Mouse (Mus musculus) myocyte (in vitro differentiated cells): Measurements from ENCODE around the gene Smo. TPM values are rescaled to one million over a fixed set of nuclear protein-coding genes. Genes with fewer than 3 reads are reported as not detected.

Source experiments
- H3K27me3 ChIP-seq: one replicate; pipeline ENCODE4 v1.6.1; 2011; ENCODE audit not compliant: control insufficient read depth, insufficient read depth, insufficient read length
- H3K36me3 ChIP-seq: one replicate; pipeline ENCODE4 v1.6.1; 2011; ENCODE audit not compliant: control insufficient read depth, insufficient read depth
- H3K4me2 ChIP-seq: one replicate; pipeline ENCODE4 v1.6.1; 2011; ENCODE audit warnings: low read depth, control low read depth
- H3K4me3 ChIP-seq: one replicate; pipeline ENCODE4 v1.5.1; 2011; ENCODE audit warnings: mild to moderate bottlenecking, control low read depth, moderate library complexity
- H3K79me2 ChIP-seq: one replicate; pipeline ENCODE4 v1.6.1; 2011; ENCODE audit not compliant: control insufficient read depth, insufficient read depth
- H3ac ChIP-seq: one replicate; pipeline ENCODE4 v1.6.1; 2011; ENCODE audit not compliant: control insufficient read depth, insufficient read length
- CEBPB ChIP-seq: IDR thresholded peaks from 2 replicates; pipeline ENCODE4 v1.6.1; 2011; ENCODE audit warnings: mild to moderate bottlenecking, moderate library complexity; ENCODE audit not compliant: poor library complexity, insufficient read depth, severe bottlenecking
- E2F4 ChIP-seq: IDR thresholded peaks from one replicate; pipeline ENCODE4 v1.6.1; 2011; ENCODE audit warnings: mild to moderate bottlenecking, control low read depth, moderate library complexity; ENCODE audit not compliant: insufficient read depth
- MAX ChIP-seq: IDR thresholded peaks from one replicate; pipeline ENCODE4 v1.6.1; 2011; ENCODE audit warnings: low read depth, mild to moderate bottlenecking, control low read depth
- MYOD1 ChIP-seq, 3 experiments: IDR thresholded peaks; one replicate each; pipeline ENCODE4 v1.6.1; 2011; ENCODE audit warnings: control low read depth in 2 of 3, low read depth in 2 of 3, mild to moderate bottlenecking in 2 of 3, moderate library complexity in 1 of 3; ENCODE audit not compliant: insufficient read length in 2 of 3, control insufficient read depth in 1 of 3
- MYOG ChIP-seq, 3 experiments: IDR thresholded peaks; one replicate each; pipeline ENCODE4 v1.6.1; 2011; ENCODE audit warnings: control low read depth in 2 of 3, low read depth in 2 of 3, mild to moderate bottlenecking in 2 of 3; ENCODE audit not compliant: insufficient read length in 2 of 3, control insufficient read depth in 1 of 3, insufficient read depth in 1 of 3
- POLR2A ChIP-seq: IDR thresholded peaks from one replicate; pipeline ENCODE4 v1.6.1; 2011; ENCODE audit warnings: low read depth, mild to moderate bottlenecking, control low read depth, moderate library complexity; ENCODE audit not compliant: insufficient read length
- POLR2AphosphoS2 ChIP-seq: IDR thresholded peaks from one replicate; pipeline ENCODE4 v1.6.1; 2011; ENCODE audit warnings: low read depth, control low read depth; ENCODE audit not compliant: insufficient read length
- REST ChIP-seq: IDR thresholded peaks from one replicate; pipeline ENCODE4 v1.6.1; 2011; ENCODE audit warnings: mild to moderate bottlenecking, control low read depth, moderate library complexity; ENCODE audit not compliant: insufficient read depth, insufficient read length
- SRF ChIP-seq: IDR thresholded peaks from one replicate; pipeline ENCODE4 v1.6.1; 2011; ENCODE audit warnings: low read depth; ENCODE audit not compliant: control insufficient read depth, insufficient read length
- TCF12 ChIP-seq: IDR thresholded peaks from one replicate; pipeline ENCODE4 v1.6.1; 2011; ENCODE audit warnings: mild to moderate bottlenecking, control low read depth; ENCODE audit not compliant: poor library complexity, insufficient read depth, severe bottlenecking
- TCF3 ChIP-seq: IDR thresholded peaks from one replicate; pipeline ENCODE4 v1.6.1; 2011; ENCODE audit warnings: low read depth, control low read depth; ENCODE audit not compliant: insufficient read length
- USF1 ChIP-seq: IDR thresholded peaks from one replicate; pipeline ENCODE4 v1.6.1; 2011; ENCODE audit warnings: low read depth, mild to moderate bottlenecking, control low read depth, moderate library complexity
- polyA plus RNA-seq: library from polyadenylated mRNA; unstranded; fragments of >200 nt; fragmentation: generic; extraction: Trizol; gene quantifications from one replicate; pipeline ENCODE4 v1.2.1, GENCODE M21; 2012; ENCODE audit warnings: missing spikeins

Smo gene
- polyA plus RNA-seq, 1 experiment = 30.2 TPM

DNA sequence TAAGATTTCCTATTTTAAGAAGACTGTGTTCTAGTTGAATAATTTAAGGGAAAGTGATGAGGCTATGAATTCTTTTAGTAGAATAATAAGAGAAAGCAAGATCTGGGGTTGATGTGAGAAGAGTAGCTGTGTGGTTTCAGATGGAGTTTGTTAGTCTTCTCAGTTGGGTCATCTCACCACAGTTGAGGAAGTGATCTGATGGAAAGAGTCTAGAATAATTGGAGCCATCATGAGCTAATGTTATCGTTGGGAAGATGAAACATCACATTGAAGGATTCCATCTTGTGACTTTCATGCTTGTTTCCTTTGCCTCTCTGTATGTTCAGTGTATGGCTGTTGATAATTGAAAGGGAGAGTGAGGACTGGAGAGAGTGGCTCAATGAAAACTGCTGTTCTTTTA lies 67.7 kb downstream of the Smo start:
- Histone ChIP-seq H3ac (no peak overlapping the region), H3K36me3 (no peaks in the 10 kb centered on the region), H3K27me3 (no peaks in the 10 kb centered on the region), H3K4me2 (no peak overlapping the region), H3K4me3 (no peak overlapping the region), H3K79me2 (no peaks in the 10 kb centered on the region)
- TF ChIP-seq CEBPB (no peak), MYOD1 (IDR thresholded peaks at IDR 0.05; ENCODE audit: control insufficient read depth in 1 of 3, insufficient read length in 2 of 3, low read depth in 2 of 3) (no peak), TCF12 (no peak), USF1 (no peak), SRF (no peak), POLR2A (no peak), MAX (no peak), POLR2AphosphoS2 (no peak), MYOG (IDR thresholded peaks at IDR 0.05; ENCODE audit: control insufficient read depth in 1 of 3, insufficient read depth in 1 of 3, insufficient read length in 2 of 3, low read depth in 2 of 3) (no peak), TCF3 (no peak), REST (no peak), E2F4 (no peak)

DNA sequence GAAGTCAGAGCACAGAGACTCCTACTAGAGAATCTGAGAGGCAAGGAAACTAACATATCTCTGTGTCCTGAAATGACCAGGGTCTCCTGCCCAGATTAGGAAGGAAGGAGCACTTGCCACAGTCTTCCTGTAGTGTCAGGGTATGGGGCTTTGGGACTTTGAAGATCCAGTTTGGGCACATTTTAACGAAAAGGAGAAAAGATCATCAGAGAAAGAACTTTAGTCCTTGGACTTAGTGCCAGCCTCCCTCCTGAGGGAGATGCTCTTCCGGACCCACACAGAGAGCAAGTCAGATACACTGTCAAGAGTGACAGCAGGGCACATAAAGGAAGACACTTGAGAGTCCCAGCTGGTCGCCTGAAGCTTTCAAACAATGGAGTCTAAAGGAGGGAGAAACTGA lies 68.7 kb downstream of the Smo start:
- Histone ChIP-seq H3K79me2 (no peaks in the 10 kb centered on the region), H3K4me2 (no peak overlapping the region), H3K4me3 (no peak overlapping the region), H3K27me3 (no peaks in the 10 kb centered on the region), H3K36me3 (no peaks in the 10 kb centered on the region), H3ac (no peak overlapping the region)
- no peak for TF ChIP-seq E2F4
- no peak for TF ChIP-seq MYOG (IDR thresholded peaks at IDR 0.05; ENCODE audit: control insufficient read depth in 1 of 3, insufficient read depth in 1 of 3, insufficient read length in 2 of 3, low read depth in 2 of 3)
- TF ChIP-seq REST = no peak
- TF ChIP-seq TCF12 = no peak
- TF ChIP-seq TCF3 = no peak
- no peak for TF ChIP-seq CEBPB
- no peak for TF ChIP-seq MAX
- no peak for TF ChIP-seq POLR2AphosphoS2
- no peak for TF ChIP-seq USF1
- TF ChIP-seq MYOD1 (IDR thresholded peaks at IDR 0.05; ENCODE audit: control insufficient read depth in 1 of 3, insufficient read length in 2 of 3, low read depth in 2 of 3) = no peak

DNA sequence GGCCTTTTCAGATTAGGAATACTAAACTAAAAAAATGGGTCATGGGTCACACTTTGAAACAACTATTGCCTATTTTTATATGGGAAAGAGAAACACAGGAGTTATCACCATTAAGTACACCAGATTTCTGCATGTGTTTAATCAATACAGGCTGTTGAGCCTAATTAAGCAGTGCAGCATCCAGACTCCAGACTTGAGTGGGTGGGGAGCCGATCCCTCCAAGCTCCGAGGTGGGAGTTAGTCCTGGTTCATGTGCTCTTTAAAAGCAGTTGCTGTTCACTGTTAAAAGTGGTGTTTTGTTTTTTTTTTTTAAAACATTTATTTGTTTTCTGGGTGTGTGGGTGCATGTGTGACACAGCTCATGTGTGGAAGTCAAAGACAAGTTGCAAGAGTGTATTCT lies 70.1 kb downstream of the Smo start:
- Histone ChIP-seq H3K27me3 (no peaks in the 10 kb centered on the region), H3K4me2 (no peak overlapping the region), H3K36me3 (no peaks in the 10 kb centered on the region), H3K4me3 (no peak overlapping the region), H3K79me2 (no peaks in the 10 kb centered on the region), H3ac (no peak overlapping the region)
- TF ChIP-seq MYOD1 (IDR thresholded peaks at IDR 0.05; ENCODE audit: control insufficient read depth in 1 of 3, insufficient read length in 2 of 3, low read depth in 2 of 3) (no peak), CEBPB (no peak), TCF3 (no peak), MAX (no peak), REST (no peak), E2F4 (no peak), MYOG (IDR thresholded peaks at IDR 0.05; ENCODE audit: control insufficient read depth in 1 of 3, insufficient read depth in 1 of 3, insufficient read length in 2 of 3, low read depth in 2 of 3) (no peak), TCF12 (no peak), POLR2A (no peak), SRF (no peak), POLR2AphosphoS2 (no peak), USF1 (no peak)

Other genes with a start within 250 kb of the Smo start
- gene Kcp, start 227.6 kb upstream of the Smo start, polyA plus RNA-seq = 0.26 TPM
- 0.32 TPM for gene Irf5, start 208.9 kb upstream of the Smo start, polyA plus RNA-seq
- gene Tnpo3, start 125.6 kb upstream of the Smo start, polyA plus RNA-seq = 25.6 TPM
- gene Tspan33, start 41.3 kb upstream of the Smo start, polyA plus RNA-seq = 8.6 TPM
- gene Ahcyl2, start 32.5 kb downstream of the Smo start, polyA plus RNA-seq = 10.1 TPM
- 0.83 TPM for gene Strip2, start 181.5 kb downstream of the Smo start, polyA plus RNA-seq